Mouse (Mus musculus): ENCODE data around the gene Rgs7.

GRCm38 (mm10) chr1:175372571-175372970 is 119.7 kb downstream of the Rgs7 start:
- TF ChIP-seq POLR2A (IDR thresholded peaks at IDR 0.05; ENCODE audit: borderline replicate concordance, low read depth, low read length): no peak
- no peak for TF ChIP-seq CTCF (IDR thresholded peaks at IDR 0.05; ENCODE audit: low read depth, low read length)
